Mouse (Mus musculus) hindbrain, postnatal 0 days (tissue): ENCODE results near the gene Lsm14b. TPM values are rescaled to one million over a fixed set of nuclear protein-coding genes. Genes with fewer than 3 reads are reported as not detected.

Experiments used
- ATAC-seq: fragments of 200-750 bp; cut with Nextera tagmentation; 2 replicates; pipeline ENCODE4 v1.8.0; 2017; ENCODE audit warnings: mild to moderate bottlenecking, moderate TSS enrichment, moderate library complexity
- DNase-seq: peaks from one replicate; pipeline ENCODE4 v3.0.0-alpha.2; 2015; ENCODE audit warnings: low spot score
- H3K27ac ChIP-seq: fragments of 300-500 bp; sonication (generic); 2 replicates; pipeline ENCODE4 v1.5.1; 2014; ENCODE audit warnings: mild to moderate bottlenecking
- H3K27me3 ChIP-seq: fragments of 300-500 bp; sonication (generic); 2 replicates; pipeline ENCODE4 v1.6.1; 2014; ENCODE audit warnings: low read length, mixed read lengths; ENCODE audit not compliant: insufficient read depth
- H3K36me3 ChIP-seq: fragments of 300-500 bp; sonication (generic); 2 replicates; pipeline ENCODE4 v1.6.1; 2014; ENCODE audit warnings: low read length, mixed read lengths; ENCODE audit not compliant: insufficient read depth
- H3K4me1 ChIP-seq: fragments of 300-500 bp; sonication (generic); 2 replicates; pipeline ENCODE4 v1.6.1; 2014; ENCODE audit warnings: antibody characterized with exemption, low read length, mixed read lengths; ENCODE audit not compliant: insufficient read depth
- H3K4me2 ChIP-seq: fragments of 300-500 bp; sonication (generic); 2 replicates; pipeline ENCODE4 v1.6.1; 2014; ENCODE audit warnings: low read depth, mild to moderate bottlenecking, low read length, moderate library complexity, mixed read lengths
- H3K4me3 ChIP-seq: fragments of 300-500 bp; sonication (generic); 2 replicates; pipeline ENCODE4 v1.5.1; 2014; ENCODE audit warnings: low read length
- H3K9ac ChIP-seq: fragments of 300-500 bp; sonication (generic); replicated peaks from 2 replicates; pipeline ENCODE4 v1.6.1; 2014; ENCODE audit warnings: mild to moderate bottlenecking, low read length, moderate library complexity, mixed read lengths
- H3K9me3 ChIP-seq: fragments of 300-500 bp; sonication (generic); 2 replicates; pipeline ENCODE4 v1.6.1; 2016; ENCODE audit warnings: low read length, mixed read lengths
- CTCF ChIP-seq: IDR thresholded peaks from 2 replicates; pipeline ENCODE4 v1.5.1; 2016; ENCODE audit warnings: antibody characterized with exemption, control low read depth, low read depth
- WGBS: fragments of 180-500 bp; shearing (Covaris S2); extraction: QIAGEN DNeasy Blood & Tissue Kit; methylation state at CpG from one replicate; pipeline ENCODE4 v1.1.7; 2014; 5-methylcytosine and 5-hydroxymethylcytosine counted together
- polyA plus RNA-seq: library from polyadenylated mRNA; unstranded; fragments of >200 nt; fragmentation: Nextera tagmentation; extraction: Ambion mirVana; gene quantifications from 2 replicates; pipeline ENCODE4 v1.2.1, GENCODE M21; 2015
- total RNA-seq: library from RNA; depleted of rRNA; stranded (reverse); fragments of >200 nt; gene quantifications from 2 replicates; pipeline ENCODE4 v1.2.3, GENCODE M21; 2014

The Lsm14b gene
- total and polyA plus RNA-seq, 2 experiments from 2014 or later = 21.3 to 88.2 TPM

GRCm38 (mm10) chr2:179979836-179980235 is 45.0 kb upstream of the Lsm14b start:
- H3K4me1 ChIP-seq = peaks cover 8% of the 10 kb centered on the region
- no peaks in the 10 kb centered on the region for H3K27me3 ChIP-seq
- DNase-seq (no peak), ATAC-seq (no peak)
- no peak for TF ChIP-seq CTCF
- H3K27ac ChIP-seq = no peak overlapping the region
- H3K4me3 ChIP-seq = no peak overlapping the region
- H3K4me2 ChIP-seq = no peak overlapping the region
- WGBS = 65% methylated on average over 8 of the region's 8 CpGs
- H3K9me3 ChIP-seq = no peaks in the 10 kb centered on the region
- H3K36me3 ChIP-seq = no peaks in the 10 kb centered on the region
- no peak overlapping the region for H3K9ac ChIP-seq

- H3K9me3 ChIP-seq = no peaks in the 10 kb centered on the region
- H3K27ac ChIP-seq = no peak overlapping the region
- ATAC-seq = no peak
- no peak overlapping the region for H3K4me2 ChIP-seq
- H3K4me3 ChIP-seq = no peak overlapping the region
- no peaks in the 10 kb centered on the region for H3K36me3 ChIP-seq
- peaks cover 8% of the 10 kb centered on the region for H3K4me1 ChIP-seq
- no peak for TF ChIP-seq CTCF
- H3K27me3 ChIP-seq = no peaks in the 10 kb centered on the region
- WGBS = 54% methylated on average over 4 of the region's 4 CpGs
- H3K9ac ChIP-seq = no peak overlapping the region
- DNase-seq = no peak
Observed at GRCm38 (mm10) chr2:179980616-179981015, 44.2 kb upstream of the Lsm14b start.

GRCm38 (mm10) chr2:179982715-179983114 is 42.1 kb upstream of the Lsm14b start:
- DNase-seq (no peak), ATAC-seq (no peak)
- Histone ChIP-seq H3K27me3 (no peaks in the 10 kb centered on the region), H3K36me3 (no peaks in the 10 kb centered on the region), H3K4me1 (peaks cover 4% of the 10 kb centered on the region; the same call in 1 of the 2 replicates), H3K4me2 (no peak overlapping the region), H3K9me3 (no peaks in the 10 kb centered on the region), H3K4me3 (no peak overlapping the region), H3K27ac (no peak overlapping the region), H3K9ac (no peak overlapping the region)
- no peak for TF ChIP-seq CTCF
- 82% methylated on average over 3 of the region's 3 CpGs for WGBS

GRCm38 (mm10) chr2:179984830-179985229 is 40.0 kb upstream of the Lsm14b start:
- no peaks in the 10 kb centered on the region for H3K9me3 ChIP-seq
- no peaks in the 10 kb centered on the region for H3K27me3 ChIP-seq
- no peaks in the 10 kb centered on the region for H3K4me1 ChIP-seq
- 44% methylated on average over 7 of the region's 7 CpGs for WGBS
- DNase-seq (no peak), ATAC-seq (no peak)
- no peak for TF ChIP-seq CTCF
- no peak overlapping the region for H3K9ac ChIP-seq
- no peak overlapping the region for H3K4me3 ChIP-seq
- H3K36me3 ChIP-seq = no peaks in the 10 kb centered on the region
- H3K27ac ChIP-seq = no peak overlapping the region
- no peak overlapping the region for H3K4me2 ChIP-seq

- ATAC-seq (no peak), DNase-seq (no peak)
- Histone ChIP-seq H3K36me3 (no peaks in the 10 kb centered on the region), H3K4me1 (no peaks in the 10 kb centered on the region), H3K9me3 (no peaks in the 10 kb centered on the region), H3K4me2 (no peak overlapping the region), H3K4me3 (no peak overlapping the region), H3K27me3 (no peaks in the 10 kb centered on the region), H3K27ac (no peak overlapping the region), H3K9ac (no peak overlapping the region)
- no peak for TF ChIP-seq CTCF
- 79% methylated on average over 1 of the region's 1 CpGs for WGBS
Observed at GRCm38 (mm10) chr2:179985695-179986094, 39.1 kb upstream of the Lsm14b start.

GRCm38 (mm10) chr2:179986437-179987022 is 38.3 kb upstream of the Lsm14b start:
- Histone ChIP-seq H3K4me1 (no peaks in the 10 kb centered on the region), H3K9ac (no peak overlapping the region), H3K4me2 (no peak overlapping the region), H3K27ac (no peak overlapping the region), H3K27me3 (no peaks in the 10 kb centered on the region), H3K9me3 (no peaks in the 10 kb centered on the region), H3K36me3 (no peaks in the 10 kb centered on the region), H3K4me3 (no peak overlapping the region)
- WGBS = 73% methylated on average over 10 of the region's 10 CpGs
- DNase-seq = no peak
- ATAC-seq = no peak
- TF ChIP-seq CTCF = no peak

- DNase-seq (no peak), ATAC-seq (no peak)
- Histone ChIP-seq H3K27ac (no peak overlapping the region), H3K9me3 (no peaks in the 10 kb centered on the region), H3K4me1 (no peaks in the 10 kb centered on the region), H3K4me2 (no peak overlapping the region), H3K9ac (no peak overlapping the region), H3K36me3 (no peaks in the 10 kb centered on the region), H3K4me3 (no peak overlapping the region), H3K27me3 (no peaks in the 10 kb centered on the region)
- WGBS = 43% methylated on average over 1 of the region's 1 CpGs
- no peak for TF ChIP-seq CTCF
Observed at GRCm38 (mm10) chr2:179989098-179989497, 35.7 kb upstream of the Lsm14b start.
